Mouse (Mus musculus) spleen, adult 2 months (tissue): ENCODE measurements around the gene Adh6a. TPM values are rescaled to one million over a fixed set of nuclear protein-coding genes. Genes with fewer than 3 reads are reported as not detected.

Source experiments
- DNase-seq, 2 experiments: peaks; one replicate each; pipeline versions ENCODE4 v3.0.0 to v3.0.0-alpha.2; 2012 to 2021; ENCODE audit warnings: low spot score in 2 of 2, low read depth in 1 of 2
- H3K27ac ChIP-seq: fragments of 200-500 bp; 2 replicates; pipeline ENCODE4 v1.5.1; 2012; ENCODE audit warnings: low read length, inconsistent platforms; ENCODE audit not compliant: insufficient read depth
- H3K27me3 ChIP-seq: fragments of 200-500 bp; 2 replicates; pipeline ENCODE4 v1.6.1; 2012; ENCODE audit warnings: mild to moderate bottlenecking, moderate library complexity, low read length, inconsistent platforms; ENCODE audit not compliant: control insufficient read depth, insufficient read depth
- H3K36me3 ChIP-seq: fragments of 200-500 bp; 2 replicates; pipeline ENCODE4 v1.6.1; 2012; ENCODE audit warnings: mild to moderate bottlenecking, low read length, inconsistent platforms; ENCODE audit not compliant: control insufficient read depth, insufficient read depth
- H3K4me1 ChIP-seq: fragments of 200-500 bp; 2 replicates; pipeline ENCODE4 v1.6.1; 2011; ENCODE audit warnings: inconsistent platforms; ENCODE audit not compliant: control insufficient read depth, insufficient read depth, insufficient read length
- H3K4me3 ChIP-seq: fragments of 200-500 bp; 2 replicates; pipeline ENCODE4 v1.5.1; 2011; ENCODE audit warnings: mild to moderate bottlenecking, inconsistent platforms; ENCODE audit not compliant: insufficient read depth, insufficient read length; ENCODE audit errors: extremely low read depth
- CTCF ChIP-seq: fragments of 200-500 bp; IDR thresholded peaks from 2 replicates; pipeline ENCODE4 v1.5.1; 2011; ENCODE audit warnings: mild to moderate bottlenecking, inconsistent platforms; ENCODE audit not compliant: insufficient read depth, insufficient read length, insufficient replicate concordance; ENCODE audit errors: extremely low read depth
- POLR2A ChIP-seq: fragments of 200-500 bp; IDR thresholded peaks from 2 replicates; pipeline ENCODE4 v1.6.1; 2011; ENCODE audit warnings: low read depth, low read length, inconsistent platforms
- WGBS: fragments of 180-500 bp; shearing (Covaris S2); methylation state at CpG from one replicate; pipeline ENCODE4 v1.1.7; 2018; 5-methylcytosine and 5-hydroxymethylcytosine counted together
- polyA plus RNA-seq: library from polyadenylated mRNA; depleted of rRNA; stranded (reverse); fragments of >200 nt; gene quantifications from 2 replicates; pipeline ENCODE4 v1.2.3, GENCODE M21; 2012; rRNA removed

Adh6a gene
- not detected in 2 replicates for polyA plus RNA-seq

DNA sequence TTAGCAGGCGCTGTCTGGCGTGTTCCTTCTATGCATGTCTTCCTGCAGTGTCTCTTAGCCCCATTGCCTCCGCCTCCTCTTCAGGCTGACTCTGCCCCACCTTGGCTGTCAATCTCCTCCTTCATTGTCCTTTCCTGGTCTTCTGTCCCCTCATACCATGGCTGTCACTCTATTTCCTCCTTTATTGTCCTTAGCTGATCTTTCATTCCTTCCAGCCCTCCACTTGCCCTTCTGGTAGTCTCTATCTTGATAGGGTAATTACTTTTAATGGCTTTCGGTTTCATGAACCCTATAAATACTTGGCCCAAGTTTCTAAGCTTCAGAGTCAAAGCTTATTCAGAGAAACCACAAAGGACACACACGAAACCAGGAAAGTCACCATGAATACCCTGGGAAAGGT lies at the start of gene Adh6a:
TSS of gene Adh6a (plus strand) at position 322 of the 400 bp plus-strand sequence.
- Histone ChIP-seq H3K4me1 (no peaks in the 10 kb centered on the region), H3K4me3 (no peak within 1 kb of the TSS), H3K27me3 (no peaks in the 10 kb centered on the region), H3K36me3 (no peaks in the 10 kb centered on the region), H3K27ac (no peak within 1 kb of the TSS)
- WGBS, result 83% methylated on average over 5 of the region's 5 CpGs
- no peak for DNase-seq
- no peak for TF ChIP-seq CTCF
- TF ChIP-seq POLR2A, result no peak

DNA sequence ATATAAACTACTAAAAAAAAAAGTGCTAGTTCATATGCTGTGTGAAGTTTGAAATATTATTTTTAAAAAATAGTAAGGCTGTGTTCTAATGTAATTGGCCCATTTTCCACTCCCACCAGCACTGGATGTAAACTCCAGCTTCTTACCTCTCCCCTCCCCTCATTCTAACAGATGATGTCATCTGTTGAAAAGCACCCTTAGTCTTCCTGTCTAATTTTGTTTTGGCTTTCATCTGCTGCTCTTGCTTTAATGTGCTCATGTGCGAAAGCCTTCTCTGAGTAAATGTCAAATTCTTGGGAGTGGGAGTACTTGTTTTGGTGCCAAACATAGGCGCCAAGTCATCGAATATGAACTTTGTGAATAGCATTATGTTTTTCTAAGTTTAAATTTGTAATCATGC lies 48.4 kb upstream of the Adh6a start:
- WGBS, result 79% methylated on average over 3 of the region's 3 CpGs
- H3K27me3 ChIP-seq, result no peaks in the 10 kb centered on the region
- H3K36me3 ChIP-seq, result no peaks in the 10 kb centered on the region
- no peak for DNase-seq
- no peaks in the 10 kb centered on the region for H3K4me1 ChIP-seq
- no peak overlapping the region for H3K27ac ChIP-seq
- TF ChIP-seq CTCF (no peak), POLR2A (no peak)
- H3K4me3 ChIP-seq, result no peak overlapping the region

DNA sequence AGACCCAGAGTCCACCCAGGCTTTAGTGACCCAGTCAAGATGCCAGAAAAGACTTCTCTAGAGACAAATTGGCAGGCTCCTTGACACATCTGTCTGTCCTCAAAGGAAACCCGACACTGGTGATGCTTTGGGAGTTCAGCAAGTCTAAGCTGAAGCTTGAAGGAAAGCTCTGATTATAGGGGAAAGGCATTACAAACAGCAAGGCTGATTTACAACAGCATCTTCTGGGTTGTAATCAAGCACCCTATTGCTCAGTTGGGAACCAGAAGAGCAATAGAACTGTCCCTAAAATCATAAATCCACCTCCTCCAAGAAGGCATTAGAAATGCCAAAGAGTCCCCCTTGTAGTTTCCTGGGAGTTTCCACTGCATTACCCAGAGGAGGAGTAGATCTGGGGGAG lies 42.6 kb upstream of the Adh6a start:
- WGBS, result 56% methylated on average over 1 of the region's 1 CpGs
- no peak overlapping the region for H3K27ac ChIP-seq
- H3K4me1 ChIP-seq, result no peaks in the 10 kb centered on the region
- no peak for DNase-seq
- H3K4me3 ChIP-seq, result no peak overlapping the region
- no peaks in the 10 kb centered on the region for H3K36me3 ChIP-seq
- no peak for TF ChIP-seq POLR2A
- TF ChIP-seq CTCF, result no peak
- no peaks in the 10 kb centered on the region for H3K27me3 ChIP-seq

DNA sequence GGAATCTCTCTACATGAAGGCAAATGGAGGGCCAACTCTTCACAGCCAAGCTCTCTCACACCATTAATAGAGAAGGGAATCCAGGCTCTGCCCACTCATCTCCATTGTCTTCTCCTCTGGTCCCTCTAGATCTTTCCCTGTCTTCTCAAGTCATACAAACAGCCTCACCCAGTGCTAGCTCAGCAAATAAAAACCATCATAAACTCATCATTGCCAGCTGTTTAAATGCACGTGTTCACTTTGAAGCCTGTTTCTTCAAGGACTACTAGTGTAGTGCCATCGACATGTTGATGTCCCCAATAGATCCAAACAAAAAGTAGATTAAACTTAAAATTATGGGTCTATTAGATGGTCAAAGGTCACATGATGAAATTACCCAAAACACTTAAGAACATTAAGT lies 41.8 kb upstream of the Adh6a start:
- H3K4me3 ChIP-seq, result no peak overlapping the region
- H3K27ac ChIP-seq, result no peak overlapping the region
- H3K27me3 ChIP-seq, result no peaks in the 10 kb centered on the region
- TF ChIP-seq CTCF (no peak), POLR2A (no peak)
- no peak for DNase-seq
- no peaks in the 10 kb centered on the region for H3K36me3 ChIP-seq
- H3K4me1 ChIP-seq, result no peaks in the 10 kb centered on the region
- 82% methylated on average over 2 of the region's 2 CpGs for WGBS

DNA sequence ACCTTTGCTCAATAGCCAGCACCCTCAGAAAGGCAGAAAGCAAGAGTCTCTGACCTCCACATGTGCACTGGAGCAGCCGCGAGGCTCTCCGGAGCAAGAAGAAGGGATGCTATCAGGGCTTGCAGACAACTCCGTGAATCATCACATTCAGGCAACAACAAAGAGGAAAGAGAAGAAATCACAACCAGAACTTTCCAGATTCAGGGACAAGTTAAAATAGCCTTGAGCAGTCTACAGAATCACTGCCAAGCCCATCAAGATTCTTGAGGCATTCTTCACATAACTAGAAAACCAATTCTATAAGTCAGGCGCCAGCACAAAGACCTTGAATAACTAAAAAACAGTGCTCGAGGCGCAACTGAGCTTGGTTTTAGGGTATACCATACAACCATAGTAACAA lies 40.0 kb upstream of the Adh6a start:
- no peak for TF ChIP-seq CTCF
- TF ChIP-seq POLR2A, result no peak
- no peaks in the 10 kb centered on the region for H3K36me3 ChIP-seq
- 89% methylated on average over 7 of the region's 7 CpGs for WGBS

DNA sequence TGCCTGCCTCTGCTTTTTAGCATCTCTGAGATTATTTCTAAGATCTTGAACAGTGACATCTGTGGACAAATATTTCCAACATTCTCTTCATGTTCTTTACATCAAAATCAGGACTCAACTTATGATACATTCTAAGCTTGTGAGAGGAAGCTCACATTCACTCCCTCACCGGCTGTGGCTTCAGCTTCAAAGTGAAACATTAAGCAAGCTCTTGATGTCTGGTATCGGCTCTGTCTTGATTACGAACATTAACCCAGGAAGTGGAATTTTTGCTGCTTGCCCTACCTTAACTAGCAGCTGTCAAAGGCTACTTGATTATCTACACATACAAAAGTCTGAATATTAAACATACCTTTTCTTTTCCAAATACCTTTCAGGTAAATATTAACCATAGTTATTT lies 38.0 kb upstream of the Adh6a start:
- H3K4me3 ChIP-seq, result no peak overlapping the region
- WGBS, result 63% methylated on average over 3 of the region's 3 CpGs
- H3K36me3 ChIP-seq, result no peaks in the 10 kb centered on the region
- DNase-seq, result peak in 1 of 2 experiments; percentile 28
- TF ChIP-seq POLR2A (no peak), CTCF (no peak)
- peak overlapping the region; percentile 69 for H3K27ac ChIP-seq
- no peaks in the 10 kb centered on the region for H3K4me1 ChIP-seq
- H3K27me3 ChIP-seq, result no peaks in the 10 kb centered on the region

More for the DNA sequence above, 40.0 kb upstream of the Adh6a start:
- no peaks in the 10 kb centered on the region for H3K4me1 ChIP-seq
- no peak overlapping the region for H3K27ac ChIP-seq
- H3K4me3 ChIP-seq, result no peak overlapping the region
- no peaks in the 10 kb centered on the region for H3K27me3 ChIP-seq
- no peak for DNase-seq

DNA sequence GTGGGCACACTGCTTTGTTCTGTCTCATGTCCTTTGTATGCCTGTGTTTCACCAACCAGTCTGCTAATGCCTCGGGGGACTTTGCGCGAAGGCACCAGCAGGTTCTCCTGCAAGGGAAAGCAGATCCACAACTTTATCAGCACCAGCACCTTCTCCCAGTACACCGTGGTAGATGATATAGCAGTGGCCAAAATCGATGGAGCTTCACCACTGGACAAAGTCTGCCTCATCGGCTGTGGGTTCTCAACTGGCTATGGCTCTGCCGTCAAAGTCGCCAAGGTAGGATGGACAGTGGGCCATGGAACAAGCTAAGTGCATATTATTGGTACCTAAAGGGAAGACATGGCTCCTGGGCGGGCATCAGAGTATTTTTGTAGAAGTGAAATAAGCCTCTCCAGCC lies 30.5 kb upstream of the Adh6a start:
- Histone ChIP-seq H3K4me3 (no peak overlapping the region), H3K27ac (no peak overlapping the region), H3K4me1 (no peaks in the 10 kb centered on the region), H3K27me3 (no peaks in the 10 kb centered on the region), H3K36me3 (no peaks in the 10 kb centered on the region)
- 93% methylated on average over 9 of the region's 9 CpGs for WGBS
- DNase-seq, result no peak
- TF ChIP-seq POLR2A (no peak), CTCF (no peak)
